In the genomic region with DNA sequence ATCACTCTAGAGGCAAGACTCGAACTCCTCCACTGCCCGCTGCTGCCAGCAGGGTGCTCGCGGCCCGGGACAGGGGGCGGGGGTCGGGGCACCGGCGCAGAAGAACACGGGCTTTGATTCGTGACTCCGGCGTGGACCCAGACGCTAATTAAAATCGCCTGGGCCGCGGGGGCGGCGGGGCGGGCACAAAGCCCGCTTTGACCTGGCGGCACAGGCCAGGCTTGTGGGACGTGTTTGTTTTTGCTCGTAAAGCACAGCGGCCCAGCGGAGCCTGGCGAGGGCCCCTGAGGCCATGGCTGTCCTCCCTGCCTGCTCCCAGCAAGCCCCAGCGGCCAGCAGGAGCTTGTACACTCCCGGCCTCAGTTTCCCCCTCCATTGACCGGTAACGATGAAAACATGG, we compare ENCODE assay signal across 10 mouse cellular contexts. TPM values are rescaled to one million over a fixed set of nuclear protein-coding genes. Genes with fewer than 3 reads are reported as not detected.
DNase-seq lines count a peak whose midpoint lies in the region; ATAC-seq and TF ChIP-seq lines count a peak whose summit lies in the region.
"Had no signal": no experiment of that assay in that cellular context is flagged by ENCODE, and none has a peak within 500 bp of the region (broad histone marks: within the 10 kb centered on the region; RNA-seq: fewer than 3 reads in every experiment).

No protein-coding gene starts in this region.

- 13% methylated on average over 31 of the region's 31 CpGs for WGBS in heart, embryonic 10.5 days
- WGBS in stomach, embryonic 14.5 days = 21% methylated on average over 31 of the region's 31 CpGs
- 25% methylated on average over 31 of the region's 31 CpGs for WGBS in stomach, postnatal 0 days

- H3K4me1 ChIP-seq in heart, embryonic 10.5 days = peaks cover 24% of the 10 kb centered on the region
- H3K4me1 ChIP-seq in stomach, embryonic 14.5 days (ENCODE audit: control insufficient read depth, insufficient read depth, low read length) = peaks cover 8% of the 10 kb centered on the region
- no peaks in the 10 kb centered on the region for H3K4me1 ChIP-seq in stomach, postnatal 0 days (replicated peaks; ENCODE audit: control insufficient read depth, insufficient read depth)
- H3K4me1 ChIP-seq: megakaryocyte, embryonic 14.5 days had no signal

- H3K9ac ChIP-seq in stomach, embryonic 14.5 days (replicated peaks; ENCODE audit: low read depth, low read length) = no peak overlapping the region
- no peak overlapping the region for H3K9ac ChIP-seq in stomach, postnatal 0 days (ENCODE audit: low read length)

- 0 out of 2 replicates have a peak overlapping the region, but pooled peaks have one; percentile 16 for H3K4me2 ChIP-seq in stomach, embryonic 14.5 days (replicated peaks; ENCODE audit: low read depth, low read length)
- H3K4me2 ChIP-seq in stomach, postnatal 0 days (replicated peaks; ENCODE audit: low read depth) = no peak overlapping the region

- no peaks in the 10 kb centered on the region for H3K36me3 ChIP-seq in heart, embryonic 10.5 days
- H3K36me3 ChIP-seq in stomach, embryonic 14.5 days (ENCODE audit: control insufficient read depth, insufficient read depth, low read length) = no peaks in the 10 kb centered on the region
- H3K36me3 ChIP-seq in stomach, postnatal 0 days (ENCODE audit: control insufficient read depth, insufficient read depth, low read length) = no peaks in the 10 kb centered on the region

- peak overlapping the region; percentile 18; the same call in 1 of the 2 replicates for H3K27ac ChIP-seq in heart, embryonic 10.5 days
- H3K27ac ChIP-seq in stomach, embryonic 14.5 days (ENCODE audit: low read length) = no peak overlapping the region
- H3K27ac ChIP-seq in stomach, postnatal 0 days (replicated peaks) = no peak overlapping the region

- no peak for DNase-seq in heart, embryonic 10.5 days (ENCODE audit: low spot score)
- DNase-seq in heart, adult 18-20 months = no peak
- DNase-seq in stomach, postnatal 0 days (ENCODE audit: low spot score) = no peak
- DNase-seq in kidney, postnatal 36 days = peak; percentile 26 to 32
- DNase-seq in right cerebral cortex, adult 18-20 months = no peak
- DNase-seq in spleen, adult 12 weeks (ENCODE audit: low spot score) = no peak
- no peak for DNase-seq in urinary bladder, adult 18-20 months (ENCODE audit: low spot score in 2 of 2)
- DNase-seq: gastrocnemius, postnatal 36 days had no signal

- no peak for TF ChIP-seq CTCF in stomach, postnatal 0 days (IDR thresholded peaks at IDR 0.05; ENCODE audit: low read depth)

- TF ChIP-seq EP300 in stomach, postnatal 0 days (optimal IDR thresholded peaks at IDR 0.05) = no peak

- peaks cover 42% of the 10 kb centered on the region for H3K27me3 ChIP-seq in heart, embryonic 10.5 days (ENCODE audit: insufficient read depth, poor library complexity, severe bottlenecking)
- H3K27me3 ChIP-seq in stomach, embryonic 14.5 days (ENCODE audit: control insufficient read depth, insufficient read depth, low read length) = 0 out of 2 replicates have a peak, but pooled peaks cover 3% of the 10 kb centered on the region
- H3K27me3 ChIP-seq in stomach, postnatal 0 days (ENCODE audit: control insufficient read depth, insufficient read depth, low read length) = no peaks in the 10 kb centered on the region

- no peak for ATAC-seq in stomach, embryonic 14.5 days (ENCODE audit: insufficient number of reproducible peaks, insufficient read depth, low FRiP score, low read depth)
- ATAC-seq in stomach, postnatal 0 days (ENCODE audit: low FRiP score, low TSS enrichment) = no peak

- H3K9me3 ChIP-seq in heart, embryonic 10.5 days = no peaks in the 10 kb centered on the region
- H3K9me3 ChIP-seq in stomach, embryonic 14.5 days (ENCODE audit: control insufficient read depth, low read depth, low read length) = no peaks in the 10 kb centered on the region
- no peaks in the 10 kb centered on the region for H3K9me3 ChIP-seq in stomach, postnatal 0 days (ENCODE audit: control insufficient read depth, low read length)

- H3K4me3 ChIP-seq in heart, embryonic 10.5 days = peak overlapping the region; percentile 45
- no peak overlapping the region for H3K4me3 ChIP-seq in stomach, embryonic 14.5 days (ENCODE audit: low read depth, low read length)
- no peak overlapping the region for H3K4me3 ChIP-seq in stomach, postnatal 0 days (ENCODE audit: low read depth, low read length)
- H3K4me3 ChIP-seq: megakaryocyte, embryonic 14.5 days had no signal

RNA-seq across cellular contexts. Expression of a gene that starts 36.1 kb away (rescaled TPM):
- 0.65 TPM in 1 of 2 replicates, not detected in the other for polyA plus RNA-seq in heart, embryonic 10.5 days (2016; fragmentation: Nextera tagmentation; extraction: Ambion mirVana)
- total RNA-seq in heart, adult 18-20 months (2021) = not detected
- 1.0 and 1.4 TPM in 2 replicates for polyA plus RNA-seq in stomach, embryonic 14.5 days (2014; fragmentation: Nextera tagmentation; extraction: Ambion mirVana)
- 0.44 and 2.0 TPM in 2 replicates for polyA plus RNA-seq in stomach, postnatal 0 days (2015; fragmentation: Nextera tagmentation; extraction: Ambion mirVana)

Comparison
In these comparisons a context has a peak if more than half of its experiments do, and no peak if none do; other contexts are left out.
1. DNase-seq: peak in kidney, postnatal 36 days (2 of 2); none in heart, embryonic 10.5 days (single experiment), heart, adult 18-20 months (0 of 2), stomach, postnatal 0 days (single experiment), right cerebral cortex, adult 18-20 months (single experiment), spleen, adult 12 weeks (single experiment) and urinary bladder, adult 18-20 months (0 of 2).